Mouse (Mus musculus) embryonic fibroblast, embryonic 13.5 days (primary cell): ENCODE measurements around the gene Tlr12. TPM values are rescaled to one million over a fixed set of nuclear protein-coding genes. Genes with fewer than 3 reads are reported as not detected.

Experiments
- H3K27ac ChIP-seq: 2 replicates; pipeline ENCODE4 v1.5.1; 2012; ENCODE audit warnings: low read length, control low read depth, inconsistent platforms; ENCODE audit not compliant: insufficient read depth
- H3K4me1 ChIP-seq: 2 replicates; pipeline ENCODE4 v1.6.1; 2011; ENCODE audit warnings: low read length; ENCODE audit not compliant: control insufficient read depth, insufficient read depth
- H3K4me3 ChIP-seq: 2 replicates; pipeline ENCODE4 v1.5.1; 2011; ENCODE audit warnings: mild to moderate bottlenecking, control low read depth, low read length; ENCODE audit not compliant: insufficient read depth
- CTCF ChIP-seq: IDR thresholded peaks from 2 replicates; pipeline ENCODE4 v1.5.1; 2011; ENCODE audit warnings: mild to moderate bottlenecking, control low read depth, low read length, moderate library complexity, borderline replicate concordance; ENCODE audit not compliant: insufficient read depth
- POLR2A ChIP-seq: IDR thresholded peaks from 2 replicates; pipeline ENCODE4 v1.6.1; 2011; ENCODE audit warnings: low read depth, mild to moderate bottlenecking, control low read depth, low read length, moderate library complexity
- polyA plus RNA-seq: library from polyadenylated mRNA; stranded (reverse); fragments of >200 nt; gene quantifications from 2 replicates; pipeline ENCODE4 v1.2.4, GENCODE M21; 2011; ENCODE audit warnings: low read depth; ENCODE audit not compliant: missing spikeins, insufficient read length

Tlr12 gene
- polyA plus RNA-seq, 1 experiment: not detected

GRCm38 (mm10) chr4:128606586-128606985 is 11.8 kb downstream of the Tlr12 start:
- no peak overlapping the region for H3K4me3 ChIP-seq
- TF ChIP-seq POLR2A (no peak), CTCF (no peak)
- no peaks in the 10 kb centered on the region for H3K4me1 ChIP-seq
- H3K27ac ChIP-seq: no peak overlapping the region

DNA sequence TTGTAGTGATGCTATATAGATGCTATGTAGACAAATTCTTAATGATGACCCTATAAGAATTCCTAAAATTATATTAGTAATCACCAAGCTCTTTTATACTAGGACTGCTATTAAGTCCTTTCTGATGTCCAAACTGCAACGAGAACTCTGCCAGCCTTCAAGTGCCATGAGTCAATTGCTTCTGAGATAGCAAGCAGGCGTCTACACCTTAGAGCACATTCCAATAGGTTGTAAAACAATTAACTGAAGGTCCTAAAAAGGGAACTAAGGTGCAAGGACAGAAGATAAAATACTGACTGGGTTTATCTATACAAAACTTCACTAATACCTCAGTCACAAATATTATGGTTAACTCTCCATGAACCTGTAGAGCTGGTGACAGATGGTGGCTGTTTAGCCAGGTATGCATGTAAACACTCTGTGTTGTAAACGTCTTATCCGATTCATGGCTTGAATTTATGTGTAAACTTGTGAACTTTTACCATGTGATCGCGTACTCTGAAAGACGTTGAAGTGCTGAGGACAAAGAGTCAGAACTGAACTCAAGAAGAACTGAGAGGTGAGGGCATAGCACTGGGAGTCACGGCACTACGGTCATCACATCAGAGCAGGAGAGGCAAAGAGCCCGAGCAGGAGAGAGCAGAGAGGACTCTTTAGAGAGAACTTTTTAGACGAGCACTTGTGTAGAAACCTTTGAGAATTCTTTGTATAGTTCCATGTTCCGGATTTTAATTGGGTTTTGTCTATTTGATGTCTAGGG is 20.4 kb downstream of the Tlr12 start:
- Histone ChIP-seq H3K4me1 (no peaks in the 10 kb centered on the region), H3K27ac (no peak overlapping the region), H3K4me3 (no peak overlapping the region)
- TF ChIP-seq POLR2A (no peak), CTCF (no peak)

DNA sequence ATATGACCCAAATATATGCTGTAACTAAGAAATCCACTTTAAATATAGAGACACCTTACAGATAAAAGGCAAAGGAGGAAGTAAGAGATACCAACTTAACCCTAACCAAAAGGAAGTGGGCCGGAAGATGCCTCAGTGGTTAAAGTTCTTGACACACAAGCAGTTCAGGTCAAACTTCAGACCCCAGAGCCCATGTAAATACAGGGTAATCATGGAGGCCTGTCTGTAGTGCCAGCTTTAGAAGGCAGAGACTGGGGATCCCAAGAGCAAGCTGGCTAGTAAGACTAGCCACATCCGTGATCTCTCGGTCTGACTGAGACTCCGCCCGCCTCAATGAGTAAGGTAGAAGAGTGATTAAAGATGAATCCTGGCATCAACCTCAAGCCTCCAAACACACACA is 24.4 kb downstream of the Tlr12 start:
- no peak for TF ChIP-seq POLR2A
- TF ChIP-seq CTCF: no peak
- Histone ChIP-seq H3K4me3 (no peak overlapping the region), H3K27ac (no peak overlapping the region), H3K4me1 (no peaks in the 10 kb centered on the region)

- no peak overlapping the region for H3K4me3 ChIP-seq
- no peaks in the 10 kb centered on the region for H3K4me1 ChIP-seq
- TF ChIP-seq CTCF: no peak
- TF ChIP-seq POLR2A: no peak
- no peak overlapping the region for H3K27ac ChIP-seq
Observed at GRCm38 (mm10) chr4:128593286-128593685, 25.1 kb downstream of the Tlr12 start.

GRCm38 (mm10) chr4:128579182-128579581 is 39.2 kb downstream of the Tlr12 start:
- Histone ChIP-seq H3K4me3 (no peak overlapping the region), H3K27ac (no peak overlapping the region), H3K4me1 (no peaks in the 10 kb centered on the region)
- TF ChIP-seq POLR2A: no peak
- no peak for TF ChIP-seq CTCF

- Histone ChIP-seq H3K4me1 (no peaks in the 10 kb centered on the region), H3K4me3 (no peak overlapping the region), H3K27ac (no peak overlapping the region)
- TF ChIP-seq POLR2A: no peak
- TF ChIP-seq CTCF: no peak
Observed at GRCm38 (mm10) chr4:128575811-128576210, 42.6 kb downstream of the Tlr12 start.

Other genes with a start within 250 kb of the Tlr12 start
- gene Zscan20, start 8.5 kb downstream of the Tlr12 start, polyA plus RNA-seq: 4.2 and 6.8 TPM in 2 replicates
- gene Phc2, start 36.1 kb upstream of the Tlr12 start, polyA plus RNA-seq: 69.9 and 73.2 TPM in 2 replicates
- 0.40 TPM in 1 of 2 replicates, not detected in the other for gene A3galt2, start 136.7 kb upstream of the Tlr12 start, polyA plus RNA-seq
- 22.1 and 26.3 TPM in 2 replicates for gene Zfp362, start 187.4 kb upstream of the Tlr12 start, polyA plus RNA-seq